Mouse (Mus musculus): ENCODE data around the gene Cand2. TPM values are rescaled to one million over a fixed set of nuclear protein-coding genes. Genes with fewer than 3 reads are reported as not detected.

Gene Cand2
- polyA plus RNA-seq, 1 experiment from 2014 or later: 66.9 TPM

DNA sequence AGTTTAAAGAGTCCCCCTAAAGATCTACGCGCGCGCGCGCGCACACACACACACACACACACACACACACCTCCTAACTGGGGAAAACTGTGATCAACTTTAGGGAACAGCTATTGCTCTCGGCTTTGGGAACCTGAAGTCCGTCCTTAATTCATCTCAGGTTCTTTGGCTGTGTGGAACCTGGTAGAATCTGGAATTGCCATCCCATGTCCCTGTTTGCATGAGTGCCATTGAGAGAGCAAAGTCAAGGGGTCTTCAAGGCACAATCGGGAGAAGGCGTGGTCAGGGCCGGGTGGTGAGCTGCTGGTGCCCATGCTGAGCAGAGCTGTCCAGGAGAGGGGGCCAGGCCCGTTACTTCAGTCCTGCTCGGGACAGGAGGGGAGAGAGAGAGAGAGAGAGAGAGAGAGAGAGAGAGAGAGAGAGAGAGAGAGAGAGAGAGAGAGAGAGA, 348 bp upstream of the Cand2 start:
- H3K9ac ChIP-seq (replicated peaks): peak overlapping the region; percentile 51
- peak overlapping the region; percentile 79 for H3K4me3 ChIP-seq (replicated peaks)
- H3K27me3 ChIP-seq: no peaks in the 10 kb centered on the region
- H3K4me1 ChIP-seq (replicated peaks): peaks cover 20% of the 10 kb centered on the region
- no peaks in the 10 kb centered on the region for H3K9me3 ChIP-seq
- ATAC-seq (ENCODE audit: insufficient number of reproducible peaks, insufficient read depth, low FRiP score, low TSS enrichment, low read depth): peak; percentile 71; the same call in 1 of the 2 replicates
- H3K36me3 ChIP-seq: peaks cover 16% of the 10 kb centered on the region
- WGBS: 2% methylated on average over 14 of the region's 14 CpGs
- peak overlapping the region; percentile 98 for H3K4me2 ChIP-seq
- H3K27ac ChIP-seq: peak overlapping the region; percentile 88

DNA sequence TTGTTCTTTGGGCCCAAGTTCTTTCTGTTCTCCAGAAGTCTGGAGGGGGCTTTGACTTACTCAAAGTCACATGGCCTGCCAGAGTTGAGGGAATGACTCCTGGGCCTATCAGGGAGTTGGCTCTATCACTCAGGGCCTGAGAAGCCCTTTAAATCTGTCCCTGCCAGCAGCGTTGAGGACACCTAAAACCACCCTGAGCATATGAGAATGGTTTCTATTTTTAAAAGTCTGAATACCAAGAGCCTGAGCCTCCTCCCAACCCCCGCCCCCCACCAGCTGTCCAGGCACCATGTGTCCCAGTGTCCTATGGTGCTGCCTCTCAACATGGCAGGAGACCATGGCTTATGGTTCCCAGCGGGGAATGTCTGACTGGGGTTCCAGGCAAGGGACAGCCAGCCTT, 1.5 kb downstream of the Cand2 start:
- peak overlapping the region; percentile 79 for H3K4me3 ChIP-seq (replicated peaks)
- no peak for ATAC-seq (ENCODE audit: insufficient number of reproducible peaks, insufficient read depth, low FRiP score, low TSS enrichment, low read depth)
- no peaks in the 10 kb centered on the region for H3K9me3 ChIP-seq
- peaks cover 32% of the 10 kb centered on the region for H3K36me3 ChIP-seq
- peak overlapping the region; percentile 83 for H3K9ac ChIP-seq (replicated peaks)
- H3K4me1 ChIP-seq (replicated peaks): peaks cover 20% of the 10 kb centered on the region
- peak overlapping the region; percentile 98 for H3K4me2 ChIP-seq
- 44% methylated on average over 3 of the region's 3 CpGs for WGBS
- no peaks in the 10 kb centered on the region for H3K27me3 ChIP-seq
- H3K27ac ChIP-seq: peak overlapping the region; percentile 88; the same call in 1 of the 2 replicates

DNA sequence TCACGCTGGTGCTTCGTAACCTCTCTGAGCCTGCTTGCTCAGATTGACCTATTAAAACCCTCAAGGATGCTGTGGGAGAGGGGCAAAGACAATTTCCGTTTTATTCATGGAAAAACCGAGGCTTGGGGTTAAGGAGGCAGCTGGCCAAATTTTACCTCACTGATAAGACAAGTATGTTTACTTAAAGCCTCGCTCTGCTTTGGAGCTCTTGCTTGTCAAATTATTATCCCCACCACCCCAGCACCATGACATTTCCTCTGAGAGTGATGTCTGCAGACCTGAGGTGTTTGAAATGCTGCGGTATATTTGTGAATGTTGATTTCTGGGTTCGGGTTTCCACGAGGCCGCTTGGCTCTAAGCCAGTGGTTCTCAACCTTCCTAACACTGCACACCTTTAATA, 2.0 kb downstream of the Cand2 start:
- no peak overlapping the region; the same call in 1 of the 2 replicates for H3K27ac ChIP-seq
- peak overlapping the region; percentile 98 for H3K4me2 ChIP-seq
- no peaks in the 10 kb centered on the region for H3K9me3 ChIP-seq
- 64% methylated on average over 9 of the region's 9 CpGs for WGBS
- H3K27me3 ChIP-seq: no peaks in the 10 kb centered on the region
- H3K36me3 ChIP-seq: peaks cover 37% of the 10 kb centered on the region
- H3K4me3 ChIP-seq (replicated peaks): peak overlapping the region; percentile 79
- H3K4me1 ChIP-seq (replicated peaks): peaks cover 20% of the 10 kb centered on the region
- no peak for ATAC-seq (ENCODE audit: insufficient number of reproducible peaks, insufficient read depth, low FRiP score, low TSS enrichment, low read depth)
- H3K9ac ChIP-seq (replicated peaks): 0 out of 2 replicates have a peak overlapping the region, but pooled peaks have one; percentile 18

DNA sequence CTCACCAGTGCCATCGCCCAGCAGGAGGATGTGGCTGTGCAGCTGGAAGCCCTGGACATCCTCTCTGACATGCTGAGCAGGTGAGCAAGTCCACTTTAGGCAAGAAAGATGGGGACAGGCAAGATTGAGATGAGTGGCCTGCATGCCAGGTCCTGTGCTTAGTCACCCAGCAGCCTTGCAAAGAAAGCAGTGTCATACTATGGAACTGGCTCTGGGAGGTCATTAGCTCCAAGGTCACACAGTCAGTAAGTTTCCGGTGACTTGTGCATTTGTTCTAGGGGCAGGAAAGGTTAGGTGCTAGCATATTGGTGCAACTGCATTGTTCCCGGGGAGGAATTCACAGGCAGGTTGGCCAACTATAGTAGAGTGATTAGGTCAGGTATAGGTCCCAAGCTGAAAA, 8.4 kb downstream of the Cand2 start:
- 97% methylated on average over 3 of the region's 3 CpGs for WGBS
- Histone ChIP-seq H3K27me3 (no peaks in the 10 kb centered on the region), H3K9ac (replicated peaks) (no peak overlapping the region), H3K4me1 (replicated peaks) (no peaks in the 10 kb centered on the region), H3K4me2 (no peak overlapping the region), H3K9me3 (no peaks in the 10 kb centered on the region), H3K27ac (no peak overlapping the region), H3K36me3 (peaks cover 94% of the 10 kb centered on the region), H3K4me3 (replicated peaks) (no peak overlapping the region)
- no peak for ATAC-seq (ENCODE audit: insufficient number of reproducible peaks, insufficient read depth, low FRiP score, low TSS enrichment, low read depth)

DNA sequence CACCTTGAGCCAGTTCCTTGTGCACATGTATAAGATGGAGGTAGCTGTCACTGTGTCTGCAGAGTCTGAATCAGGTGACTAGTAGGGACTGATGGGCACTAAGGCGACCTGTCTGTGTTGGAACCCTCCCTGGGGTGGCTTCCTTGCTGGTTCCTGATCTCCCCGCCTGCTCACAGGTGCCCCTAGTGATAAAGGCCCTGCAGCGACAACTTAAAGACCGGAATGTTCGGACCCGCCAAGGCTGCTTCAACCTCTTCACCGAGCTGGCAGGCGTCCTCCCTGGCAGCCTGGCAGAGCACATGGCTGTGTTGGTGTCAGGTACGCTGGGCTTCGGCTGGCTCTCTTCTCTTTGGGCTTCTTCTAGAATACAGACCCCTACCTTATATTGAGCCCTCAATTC, 16.7 kb downstream of the Cand2 start:
- no peak overlapping the region for H3K27ac ChIP-seq
- no peak overlapping the region for H3K4me2 ChIP-seq
- H3K27me3 ChIP-seq: no peaks in the 10 kb centered on the region
- no peaks in the 10 kb centered on the region; the same call in 1 of the 2 replicates for H3K4me1 ChIP-seq (replicated peaks)
- H3K9me3 ChIP-seq: no peaks in the 10 kb centered on the region
- ATAC-seq (ENCODE audit: insufficient number of reproducible peaks, insufficient read depth, low FRiP score, low TSS enrichment, low read depth): no peak
- H3K36me3 ChIP-seq: peaks cover 100% of the 10 kb centered on the region
- 90% methylated on average over 10 of the region's 10 CpGs for WGBS
- H3K4me3 ChIP-seq (replicated peaks): no peak overlapping the region
- H3K9ac ChIP-seq (replicated peaks): no peak overlapping the region

DNA sequence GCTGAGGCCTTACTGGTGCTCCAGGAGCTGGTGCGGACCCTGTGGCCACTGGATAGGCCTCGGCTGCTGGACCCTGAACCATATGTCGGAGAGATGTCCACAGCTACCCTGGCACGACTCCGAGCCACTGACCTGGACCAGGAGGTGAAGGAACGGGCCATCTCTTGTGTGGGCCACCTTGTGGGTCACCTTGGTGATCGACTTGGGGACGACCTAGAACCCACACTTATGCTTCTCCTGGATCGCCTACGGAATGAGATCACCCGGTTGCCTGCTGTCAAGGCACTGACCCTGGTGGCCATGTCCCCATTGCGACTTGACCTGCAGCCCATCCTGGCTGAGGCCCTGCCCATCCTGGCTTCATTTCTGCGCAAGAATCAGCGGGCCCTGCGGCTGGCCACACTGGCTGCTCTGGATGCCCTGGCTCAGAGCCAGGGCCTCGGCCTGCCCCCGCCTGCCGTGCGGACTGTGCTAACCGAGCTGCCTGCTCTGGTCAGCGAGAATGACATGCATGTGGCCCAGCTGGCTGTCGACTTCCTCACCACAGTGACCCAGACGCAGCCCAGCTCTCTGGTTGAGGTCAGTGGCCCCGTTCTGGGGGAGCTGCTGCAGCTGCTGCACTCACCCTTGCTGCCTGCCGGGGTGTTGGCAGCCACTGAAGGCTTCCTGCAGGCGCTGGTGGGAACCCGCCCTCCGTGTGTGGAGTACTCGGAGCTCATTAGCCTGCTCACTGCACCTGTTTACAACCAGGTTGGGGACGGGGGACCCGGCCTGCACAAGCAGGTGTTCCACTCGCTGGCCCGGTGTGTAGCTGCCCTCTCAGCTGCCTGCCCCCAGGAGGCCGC, 17.7 kb downstream of the Cand2 start:
- Histone ChIP-seq H3K9ac (replicated peaks) (peak overlapping the region; percentile 31; the same call in 1 of the 2 replicates), H3K4me2 (no peak overlapping the region), H3K4me1 (replicated peaks) (no peaks in the 10 kb centered on the region; the same call in 1 of the 2 replicates), H3K9me3 (no peaks in the 10 kb centered on the region), H3K36me3 (peaks cover 100% of the 10 kb centered on the region), H3K4me3 (replicated peaks) (no peak overlapping the region), H3K27ac (no peak overlapping the region; the same call in 1 of the 2 replicates), H3K27me3 (no peaks in the 10 kb centered on the region)
- 85% methylated on average over 34 of the region's 34 CpGs for WGBS
- 0 out of 2 replicates have a peak, but pooled peaks have one; percentile 21 for ATAC-seq (ENCODE audit: insufficient number of reproducible peaks, insufficient read depth, low FRiP score, low TSS enrichment, low read depth)

DNA sequence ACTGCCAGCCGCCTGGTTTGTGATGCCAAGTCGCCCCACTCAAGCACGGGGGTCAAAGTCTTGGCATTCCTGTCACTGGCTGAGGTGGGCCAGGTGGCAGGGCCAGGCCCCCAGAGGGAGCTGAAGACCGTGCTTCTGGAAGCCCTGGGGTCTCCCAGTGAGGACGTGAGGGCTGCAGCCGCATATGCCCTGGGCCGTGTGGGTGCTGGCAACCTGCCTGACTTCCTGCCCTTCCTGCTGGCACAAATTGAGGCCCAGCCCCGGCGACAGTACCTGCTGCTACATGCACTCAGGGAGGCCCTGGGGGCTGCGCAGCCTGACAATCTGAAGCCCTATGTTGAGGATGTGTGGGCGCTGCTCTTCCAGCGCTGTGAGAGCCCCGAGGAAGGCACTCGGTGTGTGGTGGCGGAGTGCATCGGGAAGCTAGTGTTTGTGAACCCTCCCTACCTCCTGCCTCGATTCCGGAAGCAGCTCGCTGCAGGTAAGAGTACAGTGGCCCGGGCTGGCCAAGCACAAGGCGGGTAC, 18.4 kb downstream of the Cand2 start:
- Histone ChIP-seq H3K27me3 (no peaks in the 10 kb centered on the region), H3K4me3 (replicated peaks) (no peak overlapping the region), H3K36me3 (peaks cover 100% of the 10 kb centered on the region), H3K9me3 (no peaks in the 10 kb centered on the region), H3K4me1 (replicated peaks) (no peaks in the 10 kb centered on the region; the same call in 1 of the 2 replicates), H3K4me2 (no peak overlapping the region), H3K27ac (no peak overlapping the region), H3K9ac (replicated peaks) (0 out of 2 replicates have a peak overlapping the region, but pooled peaks have one; percentile 31)
- WGBS: 89% methylated on average over 21 of the region's 21 CpGs
- ATAC-seq (ENCODE audit: insufficient number of reproducible peaks, insufficient read depth, low FRiP score, low TSS enrichment, low read depth): no peak

DNA sequence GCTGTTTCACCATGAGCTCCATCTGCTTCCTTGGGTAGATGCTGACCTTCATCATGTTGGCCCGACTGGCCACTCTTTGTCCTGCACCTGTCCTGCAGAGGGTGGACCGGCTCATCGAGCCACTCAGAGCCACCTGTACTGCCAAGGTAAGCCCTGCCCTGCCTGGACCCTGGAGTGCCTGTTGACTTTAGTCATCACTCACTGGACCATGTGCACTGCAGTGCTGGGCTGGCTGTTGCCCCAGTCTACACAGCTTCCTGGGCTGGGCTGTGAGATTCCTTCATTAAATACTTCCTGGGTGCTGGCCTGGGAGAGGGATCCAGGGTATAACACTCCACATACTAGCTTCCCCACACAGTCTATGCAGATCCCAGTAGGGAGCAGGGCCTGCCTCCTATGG, 27.5 kb downstream of the Cand2 start:
- H3K36me3 ChIP-seq: peaks cover 99% of the 10 kb centered on the region
- H3K27ac ChIP-seq: no peak overlapping the region
- H3K9ac ChIP-seq (replicated peaks): no peak overlapping the region
- no peak overlapping the region for H3K4me3 ChIP-seq (replicated peaks)
- H3K4me1 ChIP-seq (replicated peaks): peaks cover 13% of the 10 kb centered on the region
- H3K9me3 ChIP-seq: no peaks in the 10 kb centered on the region
- H3K4me2 ChIP-seq: no peak overlapping the region
- WGBS: 90% methylated on average over 3 of the region's 3 CpGs
- ATAC-seq (ENCODE audit: insufficient number of reproducible peaks, insufficient read depth, low FRiP score, low TSS enrichment, low read depth): no peak
- no peaks in the 10 kb centered on the region for H3K27me3 ChIP-seq

DNA sequence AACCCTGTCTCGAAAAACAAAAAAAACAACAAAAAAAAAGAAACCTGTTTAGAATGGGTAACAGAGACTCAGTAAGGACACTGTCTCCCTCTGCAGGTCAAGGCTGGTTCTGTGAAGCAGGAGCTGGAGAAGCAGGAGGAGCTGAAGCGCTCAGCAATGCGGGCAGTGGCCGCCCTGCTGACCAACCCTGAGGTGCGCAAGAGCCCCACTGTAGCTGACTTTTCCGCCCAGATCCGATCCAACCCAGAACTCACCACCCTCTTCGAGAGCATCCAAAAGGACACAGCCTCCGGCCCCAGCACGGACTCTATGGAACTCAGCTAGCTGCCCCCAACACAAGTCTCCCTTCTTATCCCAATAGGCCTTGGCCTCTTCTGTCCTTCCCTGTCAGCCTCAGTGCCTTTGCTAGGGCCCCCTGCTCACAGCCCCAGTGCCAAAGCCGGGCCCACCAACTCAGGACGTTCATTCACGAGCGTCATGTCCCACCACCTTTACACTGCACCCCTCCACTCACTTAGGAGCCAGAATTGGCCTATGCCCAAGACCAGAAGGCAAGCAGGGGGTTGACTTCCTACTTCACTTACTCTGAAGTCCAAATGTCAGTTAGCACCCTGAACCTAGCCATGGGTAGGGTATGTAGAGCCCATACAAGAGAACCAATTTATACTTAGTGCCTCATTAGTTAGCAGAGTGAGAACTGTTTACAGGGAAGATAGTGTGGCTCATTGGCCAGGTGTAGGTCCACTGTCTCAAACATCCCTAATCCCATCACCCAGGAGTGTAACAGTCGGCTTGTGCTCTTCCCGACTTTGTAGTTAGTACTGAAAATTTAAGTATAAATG, 29.4 kb downstream of the Cand2 start:
- Histone ChIP-seq H3K4me1 (replicated peaks) (peaks cover 20% of the 10 kb centered on the region), H3K9ac (replicated peaks) (no peak overlapping the region), H3K9me3 (no peaks in the 10 kb centered on the region), H3K4me2 (no peak overlapping the region), H3K4me3 (replicated peaks) (no peak overlapping the region), H3K36me3 (peaks cover 87% of the 10 kb centered on the region), H3K27ac (no peak overlapping the region), H3K27me3 (no peaks in the 10 kb centered on the region)
- 42% methylated on average over 16 of the region's 16 CpGs for WGBS
- ATAC-seq (ENCODE audit: insufficient number of reproducible peaks, insufficient read depth, low FRiP score, low TSS enrichment, low read depth): 0 out of 2 replicates have a peak, but pooled peaks have one; percentile 12

DNA sequence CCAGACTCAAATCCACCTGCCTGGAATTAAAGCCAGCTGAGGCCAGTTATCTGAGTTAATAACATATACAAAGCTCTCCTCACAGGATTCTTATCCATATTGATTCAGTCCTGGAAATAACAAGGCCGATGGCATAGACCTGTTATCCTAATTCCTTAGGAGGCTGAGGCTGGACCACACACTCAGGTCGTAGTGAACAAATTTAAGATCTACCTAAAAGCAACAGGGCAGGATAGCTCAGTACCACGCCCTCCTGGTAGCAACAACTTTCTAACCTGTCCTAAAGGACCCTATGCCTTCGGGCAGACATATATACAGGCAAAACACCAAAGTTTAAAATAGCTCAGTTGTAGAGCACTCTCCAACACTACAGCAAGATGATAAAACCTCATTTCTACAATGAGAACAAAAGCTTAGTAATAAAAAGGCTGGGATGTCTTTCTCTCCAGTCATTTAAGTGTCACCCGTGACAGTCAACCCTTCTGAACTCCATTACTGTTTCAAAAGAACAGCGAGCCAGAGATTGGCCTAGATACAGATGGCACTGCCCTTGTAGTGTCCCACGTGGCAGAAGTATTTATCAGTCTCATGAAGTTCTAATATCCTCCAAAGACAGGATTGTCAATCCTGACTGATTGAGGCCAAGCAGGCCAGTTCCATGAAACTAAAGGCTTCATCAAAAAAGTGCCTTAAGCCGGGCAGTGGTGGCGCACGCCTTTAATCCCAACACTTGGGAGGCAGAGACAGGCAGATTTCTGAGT, 30.3 kb downstream of the Cand2 start:
- Histone ChIP-seq H3K27ac (no peak overlapping the region), H3K4me2 (no peak overlapping the region), H3K4me1 (replicated peaks) (peaks cover 20% of the 10 kb centered on the region), H3K9ac (replicated peaks) (no peak overlapping the region), H3K9me3 (no peaks in the 10 kb centered on the region), H3K27me3 (no peaks in the 10 kb centered on the region), H3K4me3 (replicated peaks) (no peak overlapping the region), H3K36me3 (peaks cover 78% of the 10 kb centered on the region)
- ATAC-seq (ENCODE audit: insufficient number of reproducible peaks, insufficient read depth, low FRiP score, low TSS enrichment, low read depth): no peak
- WGBS: 73% methylated on average over 10 of the region's 10 CpGs

All from limb, embryonic 12.5 days (tissue).